ENCODE assay signal across 13 mouse cellular contexts in genomic region chr11:55136770-55137547, GRCm38 (mm10). TPM values are rescaled to one million over a fixed set of nuclear protein-coding genes. Genes with fewer than 3 reads are reported as not detected.
DNase-seq lines count a peak whose midpoint lies in the region; ATAC-seq and TF ChIP-seq lines count a peak whose summit lies in the region.
"Had no signal": no experiment of that assay in that cellular context is flagged by ENCODE, and none has a peak within 500 bp of the region (broad histone marks: within the 10 kb centered on the region; RNA-seq: fewer than 3 reads in every experiment).

No protein-coding gene starts in this region.

- TF ChIP-seq EP300 in lung, postnatal 0 days (IDR thresholded peaks at IDR 0.05), result no peak

- H3K36me3 ChIP-seq in lung, postnatal 0 days (ENCODE audit: insufficient read depth, low read length), result no peaks in the 10 kb centered on the region
- H3K36me3 ChIP-seq: heart, embryonic 13.5 days; limb, embryonic 13.5 days had no signal

- ATAC-seq in lung, postnatal 0 days, result no peak
- ATAC-seq in neutrophil, adult 5-6 weeks (ENCODE audit: extremely low read depth, insufficient number of reproducible peaks, low FRiP score, poor library complexity, severe bottlenecking), result peak; percentile 92
- no peak for ATAC-seq in erythroid progenitor cell, adult 5-6 weeks (replicated peaks; ENCODE audit: low FRiP score, poor library complexity, severe bottlenecking)
- ATAC-seq: Patski had no signal

- no peaks in the 10 kb centered on the region for H3K27me3 ChIP-seq in lung, postnatal 0 days (replicated peaks; ENCODE audit: insufficient read depth, low read length)
- H3K27me3 ChIP-seq: heart, embryonic 13.5 days; limb, embryonic 13.5 days; Patski had no signal

- no peak overlapping the region for H3K27ac ChIP-seq in lung, postnatal 0 days (ENCODE audit: low read length)
- H3K27ac ChIP-seq: heart, embryonic 13.5 days; kidney, postnatal 0 days; limb, embryonic 13.5 days had no signal

- TF ChIP-seq CTCF in lung, postnatal 0 days (IDR thresholded peaks at IDR 0.05), result no peak

- no peak overlapping the region for H3K9ac ChIP-seq in lung, postnatal 0 days (replicated peaks; ENCODE audit: low read depth)
- H3K9ac ChIP-seq: heart, embryonic 13.5 days; limb, embryonic 13.5 days had no signal

- no peaks in the 10 kb centered on the region for H3K9me3 ChIP-seq in lung, postnatal 0 days (ENCODE audit: low read length)
- H3K9me3 ChIP-seq: heart, embryonic 13.5 days; limb, embryonic 13.5 days had no signal

- no peak overlapping the region for H3K4me2 ChIP-seq in lung, postnatal 0 days (replicated peaks; ENCODE audit: low read depth, low read length)
- H3K4me2 ChIP-seq: heart, embryonic 13.5 days; limb, embryonic 13.5 days had no signal

- 69% methylated on average over 15 of the region's 15 CpGs for WGBS in lung, postnatal 0 days

- DNase-seq in lung, postnatal 25 days (ENCODE audit: low spot score), result peak; percentile 74
- DNase-seq in lung, postnatal 0 days (ENCODE audit: low spot score), result no peak
- peak; percentile 60 for DNase-seq in ZHBTc4 (ENCODE audit: low read depth, low spot score)
- DNase-seq in thymus, postnatal 25 days, result peak; percentile 87
- no peak for DNase-seq in layer of hippocampus, adult 9-11 months
- no peak for DNase-seq in layer of hippocampus, postnatal 25 days (ENCODE audit: extremely low spot score in 1 of 2, low spot score in 1 of 2)

- no peaks in the 10 kb centered on the region for H3K4me1 ChIP-seq in lung, postnatal 0 days (ENCODE audit: insufficient read depth, low read depth, low read length)
- H3K4me1 ChIP-seq: heart, embryonic 13.5 days; limb, embryonic 13.5 days had no signal

- H3K4me3 ChIP-seq in lung, postnatal 0 days (ENCODE audit: low read depth, low read length), result no peak overlapping the region
- H3K4me3 ChIP-seq: heart, embryonic 13.5 days; limb, embryonic 13.5 days had no signal

RNA-seq across cellular contexts. Expression of gene Slc36a3, which starts 14.5 kb away (rescaled TPM):
- polyA plus RNA-seq in lung, postnatal 0 days (2015; fragmentation: Nextera tagmentation; extraction: Ambion mirVana), result 0.07 TPM in 1 of 2 replicates, not detected in the other
- 1.0 and 1.8 TPM in 2 replicates for total RNA-seq in neutrophil, adult 5-6 weeks (2017)
- not detected for total RNA-seq in layer of hippocampus, postnatal 25 days (2021)
- total RNA-seq in erythroid progenitor cell, adult 5-6 weeks (2015; ENCODE audit: low replicate concordance), result not detected in 2 replicates
- total RNA-seq in erythroid progenitor cell, adult 5-6 weeks (2017; ENCODE audit: low replicate concordance), result not detected in 2 replicates
- polyA plus RNA-seq: heart, embryonic 13.5 days; kidney, postnatal 0 days; limb, embryonic 13.5 days; Patski; stomach, embryonic 16.5 days had no signal

RNA-seq across cellular contexts. Expression of gene Gm2a, which starts 39.0 kb away (rescaled TPM):
- 23.6 and 26.6 TPM in 2 replicates for polyA plus RNA-seq in lung, postnatal 0 days (2015; fragmentation: Nextera tagmentation; extraction: Ambion mirVana)
- 154 and 160 TPM in 2 replicates for total RNA-seq in neutrophil, adult 5-6 weeks (2017)
- total RNA-seq in layer of hippocampus, postnatal 25 days (2021), result 10 to 100 TPM; 38.7 to 42.5 TPM
- total RNA-seq in erythroid progenitor cell, adult 5-6 weeks (2015; ENCODE audit: low replicate concordance), result 26.4 and 26.7 TPM in 2 replicates
- 10.9 and 13.8 TPM in 2 replicates for total RNA-seq in erythroid progenitor cell, adult 5-6 weeks (2017; ENCODE audit: low replicate concordance)

RNA-seq across cellular contexts. Expression of gene Slc36a2, which starts 47.9 kb away (rescaled TPM):
- polyA plus RNA-seq in lung, postnatal 0 days (2015; fragmentation: Nextera tagmentation; extraction: Ambion mirVana), result 25.4 and 32.4 TPM in 2 replicates
- not detected in 2 replicates for total RNA-seq in neutrophil, adult 5-6 weeks (2017)
- total RNA-seq in layer of hippocampus, postnatal 25 days (2021), result under 1 TPM in 1 of 2 experiments, not detected in 1; 0.10 TPM
- total RNA-seq in erythroid progenitor cell, adult 5-6 weeks (2015; ENCODE audit: low replicate concordance), result not detected in 2 replicates
- not detected in 2 replicates for total RNA-seq in erythroid progenitor cell, adult 5-6 weeks (2017; ENCODE audit: low replicate concordance)

RNA-seq across cellular contexts. Expression of gene Ccdc69, which starts 59.0 kb away (rescaled TPM):
- 1.4 and 1.8 TPM in 2 replicates for polyA plus RNA-seq in lung, postnatal 0 days (2015; fragmentation: Nextera tagmentation; extraction: Ambion mirVana)
- total RNA-seq in neutrophil, adult 5-6 weeks (2017), result 30.4 and 33.2 TPM in 2 replicates
- under 1 TPM; 0.37 to 0.52 TPM for total RNA-seq in layer of hippocampus, postnatal 25 days (2021)
- total RNA-seq in erythroid progenitor cell, adult 5-6 weeks (2015; ENCODE audit: low replicate concordance), result 7.1 and 7.2 TPM in 2 replicates
- 1.5 and 2.1 TPM in 2 replicates for total RNA-seq in erythroid progenitor cell, adult 5-6 weeks (2017; ENCODE audit: low replicate concordance)
- polyA plus RNA-seq: Patski had no signal

Comparison
In these comparisons a context has a peak if more than half of its experiments do, and no peak if none do; other contexts are left out.
1. DNase-seq: peak in lung, postnatal 25 days (single experiment), ZHBTc4 (single experiment) and thymus, postnatal 25 days (single experiment); none in lung, postnatal 0 days (single experiment), layer of hippocampus, adult 9-11 months (single experiment) and layer of hippocampus, postnatal 25 days (0 of 2).